Comparison of ENCODE assay signal across 29 mouse cellular contexts in genomic region chr5:148353429-148353828, GRCm38 (mm10). TPM values are rescaled to one million over a fixed set of nuclear protein-coding genes. Genes with fewer than 3 reads are reported as not detected.
DNase-seq lines count a peak whose midpoint lies in the region; ATAC-seq lines count a peak whose summit lies in the region.
"Had no signal": no experiment of that assay in that cellular context is flagged by ENCODE, and none has a peak within 500 bp of the region (broad histone marks: within the 10 kb centered on the region; RNA-seq: fewer than 3 reads in every experiment).

No protein-coding gene starts in this region.

- no peaks in the 10 kb centered on the region for H3K9me3 ChIP-seq in heart, embryonic 10.5 days
- no peaks in the 10 kb centered on the region for H3K9me3 ChIP-seq in heart, embryonic 11.5 days (replicated peaks; ENCODE audit: control insufficient read depth, low read length)
- 0 out of 2 replicates have a peak, but pooled peaks cover 2% of the 10 kb centered on the region for H3K9me3 ChIP-seq in heart, embryonic 14.5 days (ENCODE audit: control insufficient read depth, low read length)
- no peaks in the 10 kb centered on the region for H3K9me3 ChIP-seq in kidney, embryonic 15.5 days (replicated peaks)
- H3K9me3 ChIP-seq in limb, embryonic 12.5 days = no peaks in the 10 kb centered on the region
- H3K9me3 ChIP-seq in limb, embryonic 10.5 days (replicated peaks) = no peaks in the 10 kb centered on the region
- H3K9me3 ChIP-seq: embryonic facial prominence, embryonic 12.5 days; embryonic facial prominence, embryonic 15.5 days had no signal

- 71% methylated on average over 16 of the region's 16 CpGs for WGBS in heart, embryonic 10.5 days
- 65% methylated on average over 16 of the region's 16 CpGs for WGBS in heart, embryonic 11.5 days (ENCODE audit: insufficient replicate concordance)
- WGBS in heart, embryonic 14.5 days = 70% methylated on average over 16 of the region's 16 CpGs
- WGBS in kidney, embryonic 15.5 days = 63% methylated on average over 16 of the region's 16 CpGs
- WGBS in limb, embryonic 12.5 days = 71% methylated on average over 16 of the region's 16 CpGs
- WGBS in limb, embryonic 10.5 days = 76% methylated on average over 16 of the region's 16 CpGs

- no peak overlapping the region for H3K4me3 ChIP-seq in heart, embryonic 10.5 days
- H3K4me3 ChIP-seq in heart, embryonic 11.5 days (ENCODE audit: low read depth, low read length) = no peak overlapping the region
- no peak overlapping the region for H3K4me3 ChIP-seq in heart, embryonic 14.5 days (ENCODE audit: control insufficient read depth in 1 of 2, insufficient read depth in 1 of 2, low read depth in 1 of 2, low read length in 2 of 2)
- H3K4me3 ChIP-seq in kidney, embryonic 15.5 days (replicated peaks) = no peak overlapping the region
- no peak overlapping the region for H3K4me3 ChIP-seq in limb, embryonic 12.5 days (replicated peaks)
- H3K4me3 ChIP-seq in limb, embryonic 10.5 days = no peak overlapping the region
- H3K4me3 ChIP-seq: embryonic facial prominence, embryonic 12.5 days; embryonic facial prominence, embryonic 15.5 days; gastrocnemius, adult 2 months had no signal

- no peak overlapping the region for H3K4me2 ChIP-seq in heart, embryonic 11.5 days
- 0 out of 2 replicates have a peak overlapping the region, but pooled peaks have one; percentile 32 for H3K4me2 ChIP-seq in heart, embryonic 14.5 days (ENCODE audit: low read length)
- no peak overlapping the region for H3K4me2 ChIP-seq in kidney, embryonic 15.5 days
- H3K4me2 ChIP-seq in limb, embryonic 12.5 days = no peak overlapping the region
- H3K4me2 ChIP-seq: embryonic facial prominence, embryonic 12.5 days; embryonic facial prominence, embryonic 15.5 days; hindbrain, embryonic 14.5 days had no signal

- DNase-seq in heart, embryonic 10.5 days (ENCODE audit: low spot score) = no peak
- no peak for DNase-seq in heart, postnatal 10 days
- no peak for DNase-seq in kidney, postnatal 4 days
- DNase-seq in limb, embryonic 10.5 days (ENCODE audit: low spot score) = no peak
- DNase-seq: adrenal gland, postnatal 10 days; adrenal gland, postnatal 36 days; B cell, adult 2 months; cerebellum, adult 11 months; cerebellum, adult 2 months; cerebellum, adult 9-11 months; cerebellum, postnatal 25 days; forebrain, postnatal 0 days; gastrocnemius, adult 2 months; gastrocnemius, postnatal 14 days; heart, postnatal 4 days; kidney, adult 18-20 months had no signal

- no peak overlapping the region for H3K9ac ChIP-seq in heart, embryonic 11.5 days (ENCODE audit: low read depth, low read length)
- no peak overlapping the region for H3K9ac ChIP-seq in heart, embryonic 14.5 days (ENCODE audit: low read length)
- H3K9ac ChIP-seq in kidney, embryonic 15.5 days = no peak overlapping the region
- H3K9ac ChIP-seq in limb, embryonic 12.5 days (replicated peaks) = no peak overlapping the region
- H3K9ac ChIP-seq: embryonic facial prominence, embryonic 12.5 days; embryonic facial prominence, embryonic 15.5 days; forebrain, postnatal 0 days; hindbrain, embryonic 14.5 days had no signal

- no peak for ATAC-seq in heart, embryonic 11.5 days (replicated peaks; ENCODE audit: insufficient number of reproducible peaks, low FRiP score, low TSS enrichment)
- no peak for ATAC-seq in heart, embryonic 14.5 days (ENCODE audit: insufficient number of reproducible peaks, insufficient read depth, low FRiP score, low read depth)
- no peak for ATAC-seq in kidney, embryonic 15.5 days (replicated peaks; ENCODE audit: low FRiP score)
- ATAC-seq in limb, embryonic 12.5 days (ENCODE audit: insufficient number of reproducible peaks, insufficient read depth, low FRiP score, low TSS enrichment, low read depth) = no peak
- ATAC-seq: forebrain, embryonic 14.5 days; forebrain, postnatal 0 days; hindbrain, postnatal 0 days; inflammation-experienced regulatory T-cells, adult 6 months; intestine, embryonic 16.5 days; Patski had no signal

- peaks cover 21% of the 10 kb centered on the region for H3K36me3 ChIP-seq in heart, embryonic 10.5 days
- no peaks in the 10 kb centered on the region; the same call in 1 of the 2 replicates for H3K36me3 ChIP-seq in heart, embryonic 11.5 days (ENCODE audit: control insufficient read depth, insufficient read depth, low read length)
- H3K36me3 ChIP-seq in heart, embryonic 14.5 days (ENCODE audit: control insufficient read depth, insufficient read depth, low read length) = 0 out of 2 replicates have a peak, but pooled peaks cover 8% of the 10 kb centered on the region
- peaks cover 10% of the 10 kb centered on the region for H3K36me3 ChIP-seq in kidney, embryonic 15.5 days
- no peaks in the 10 kb centered on the region for H3K36me3 ChIP-seq in limb, embryonic 12.5 days
- peaks cover 11% of the 10 kb centered on the region; the same call in 1 of the 2 replicates for H3K36me3 ChIP-seq in limb, embryonic 10.5 days
- H3K36me3 ChIP-seq: embryonic facial prominence, embryonic 12.5 days; embryonic facial prominence, embryonic 15.5 days had no signal

- H3K27me3 ChIP-seq in heart, embryonic 10.5 days (ENCODE audit: insufficient read depth, poor library complexity, severe bottlenecking) = no peaks in the 10 kb centered on the region
- H3K27me3 ChIP-seq in heart, embryonic 11.5 days (ENCODE audit: control insufficient read depth, insufficient read depth, low read length) = no peaks in the 10 kb centered on the region
- no peaks in the 10 kb centered on the region for H3K27me3 ChIP-seq in heart, embryonic 14.5 days (ENCODE audit: control insufficient read depth, insufficient read depth, low read length)
- no peaks in the 10 kb centered on the region for H3K27me3 ChIP-seq in kidney, embryonic 15.5 days
- H3K27me3 ChIP-seq in limb, embryonic 12.5 days = no peaks in the 10 kb centered on the region
- H3K27me3 ChIP-seq in limb, embryonic 10.5 days (ENCODE audit: low read depth, poor library complexity, severe bottlenecking) = no peaks in the 10 kb centered on the region
- H3K27me3 ChIP-seq: CH12.LX; embryonic facial prominence, embryonic 12.5 days; embryonic facial prominence, embryonic 15.5 days; Patski had no signal

- intact Hi-C loops in heart, postnatal 10 days (cut with DNase I) = no loop called here

- H3K27ac ChIP-seq in heart, embryonic 10.5 days = peak overlapping the region; percentile 47; the same call in 1 of the 2 replicates
- H3K27ac ChIP-seq in heart, embryonic 11.5 days (ENCODE audit: low read depth, low read length) = no peak overlapping the region
- H3K27ac ChIP-seq in heart, embryonic 14.5 days (replicated peaks in 1 of 2; ENCODE audit: control insufficient read depth in 1 of 2, insufficient read depth in 1 of 2, low read depth in 2 of 2, low read length in 2 of 2) = peak overlapping the region in 1 of 2 experiments; percentile 54; a peak in 2 of 4 replicates
- peak overlapping the region; percentile 11; the same call in 1 of the 2 replicates for H3K27ac ChIP-seq in kidney, embryonic 15.5 days
- 0 out of 2 replicates have a peak overlapping the region, but pooled peaks have one; percentile 29 for H3K27ac ChIP-seq in limb, embryonic 12.5 days
- H3K27ac ChIP-seq in limb, embryonic 10.5 days = no peak overlapping the region
- H3K27ac ChIP-seq: embryonic facial prominence, embryonic 12.5 days; embryonic facial prominence, embryonic 15.5 days; gastrocnemius, adult 2 months; hindbrain, embryonic 14.5 days; hindbrain, postnatal 0 days had no signal

- H3K4me1 ChIP-seq in heart, embryonic 10.5 days = peaks cover 36% of the 10 kb centered on the region
- H3K4me1 ChIP-seq in heart, embryonic 11.5 days (ENCODE audit: control insufficient read depth, insufficient read depth, low read length) = peaks cover 15% of the 10 kb centered on the region
- H3K4me1 ChIP-seq in heart, embryonic 14.5 days (ENCODE audit: control insufficient read depth in 2 of 2, insufficient read depth in 2 of 2, low read length in 2 of 2) = peaks cover 21% of the 10 kb centered on the region in 2 experiments
- peaks cover 18% of the 10 kb centered on the region for H3K4me1 ChIP-seq in kidney, embryonic 15.5 days
- H3K4me1 ChIP-seq in limb, embryonic 12.5 days (replicated peaks) = peaks cover 28% of the 10 kb centered on the region
- H3K4me1 ChIP-seq in limb, embryonic 10.5 days = peaks cover 34% of the 10 kb centered on the region

RNA-seq across cellular contexts. Expression of gene Slc7a1, which starts 46.3 kb away (rescaled TPM):
- polyA plus RNA-seq in heart, embryonic 10.5 days (2016; fragmentation: Nextera tagmentation; extraction: Ambion mirVana) = 23.3 and 24.9 TPM in 2 replicates
- polyA plus RNA-seq in heart, embryonic 11.5 days (2014; fragmentation: Nextera tagmentation; extraction: Ambion mirVana) = 26.8 and 34.6 TPM in 2 replicates
- 22.5 and 23.0 TPM in 2 replicates for polyA plus RNA-seq in heart, embryonic 14.5 days (2014; fragmentation: Nextera tagmentation; extraction: Ambion mirVana)
- 10 to 100 TPM; 22.5 to 23.5 TPM for total RNA-seq in heart, postnatal 10 days (2021)
- 21.0 and 21.7 TPM in 2 replicates for polyA plus RNA-seq in kidney, embryonic 15.5 days (2015; fragmentation: Nextera tagmentation; extraction: Ambion mirVana)
- polyA plus RNA-seq in limb, embryonic 12.5 days (2016; fragmentation: Nextera tagmentation; extraction: Ambion mirVana) = 12.0 and 12.6 TPM in 2 replicates
- 13.2 and 17.8 TPM in 2 replicates for polyA plus RNA-seq in limb, embryonic 10.5 days (2016; fragmentation: Nextera tagmentation; extraction: Ambion mirVana)

Comparison
In these comparisons a context has a peak if more than half of its experiments do, and no peak if none do; other contexts are left out.
1. H3K27ac ChIP-seq: peak in heart, embryonic 10.5 days (single experiment), kidney, embryonic 15.5 days (single experiment) and limb, embryonic 12.5 days (single experiment); none in heart, embryonic 11.5 days (single experiment) and limb, embryonic 10.5 days (single experiment).